Mouse (Mus musculus) thymus, adult 2 months (tissue): ENCODE results near the gene Mthfd1l. TPM values are rescaled to one million over a fixed set of nuclear protein-coding genes. Genes with fewer than 3 reads are reported as not detected.

ENCODE experiments used
- DNase-seq: peaks from one replicate; pipeline ENCODE4 v3.0.0; 2021
- H3K27ac ChIP-seq: fragments of 200-500 bp; 2 replicates; pipeline ENCODE4 v1.5.1; 2012; ENCODE audit warnings: low read length, control low read depth; ENCODE audit not compliant: control insufficient read depth, insufficient read depth
- H3K27me3 ChIP-seq: fragments of 200-500 bp; 2 replicates; pipeline ENCODE4 v1.6.1; 2012; ENCODE audit warnings: mild to moderate bottlenecking, low read length, moderate library complexity, mixed read lengths; ENCODE audit not compliant: control insufficient read depth, insufficient read depth
- H3K36me3 ChIP-seq: fragments of 200-500 bp; 2 replicates; pipeline ENCODE4 v1.6.1; 2012; ENCODE audit warnings: mild to moderate bottlenecking, low read length, moderate library complexity; ENCODE audit not compliant: control insufficient read depth, insufficient read depth
- H3K4me1 ChIP-seq: fragments of 200-500 bp; replicated peaks from 2 replicates; pipeline ENCODE4 v1.6.1; 2012; ENCODE audit warnings: low read length; ENCODE audit not compliant: control insufficient read depth, insufficient read depth
- H3K4me3 ChIP-seq: fragments of 200-500 bp; 2 replicates; pipeline ENCODE4 v1.5.1; 2012; ENCODE audit warnings: mild to moderate bottlenecking, low read length, control low read depth, moderate library complexity; ENCODE audit not compliant: control insufficient read depth, insufficient read depth
- CTCF ChIP-seq: fragments of 200-500 bp; IDR thresholded peaks from 2 replicates; pipeline ENCODE4 v1.5.1; 2012; ENCODE audit warnings: mild to moderate bottlenecking, control low read depth, low read length, moderate library complexity, borderline replicate concordance; ENCODE audit not compliant: control insufficient read depth, poor library complexity, insufficient read depth; ENCODE audit errors: extremely low read depth
- POLR2A ChIP-seq: fragments of 200-500 bp; IDR thresholded peaks from 2 replicates; pipeline ENCODE4 v1.6.1; 2012; ENCODE audit warnings: mild to moderate bottlenecking, low read length, control low read depth, moderate library complexity; ENCODE audit not compliant: control insufficient read depth, poor library complexity, insufficient read depth; ENCODE audit errors: extremely low read depth
- WGBS: fragments of 180-500 bp; shearing (Covaris S2); methylation state at CpG from one replicate; pipeline ENCODE4 v1.1.7; 2018; 5-methylcytosine and 5-hydroxymethylcytosine counted together
- polyA plus RNA-seq: library from polyadenylated mRNA; depleted of rRNA; stranded (reverse); fragments of >200 nt; gene quantifications from 2 replicates; pipeline ENCODE4 v1.2.3, GENCODE M21; 2012

Gene Mthfd1l
- polyA plus RNA-seq, 1 experiment: 8.7 TPM

GRCm38 (mm10) chr10:4128915-4129314 is 156.0 kb downstream of the Mthfd1l start:
- H3K4me3 ChIP-seq: no peak overlapping the region
- no peaks in the 10 kb centered on the region for H3K36me3 ChIP-seq
- no peaks in the 10 kb centered on the region for H3K27me3 ChIP-seq
- H3K27ac ChIP-seq: no peak overlapping the region
- H3K4me1 ChIP-seq: peaks cover 24% of the 10 kb centered on the region
- 69% methylated on average over 4 of the region's 4 CpGs for WGBS
- no peak for TF ChIP-seq POLR2A
- TF ChIP-seq CTCF: no peak
- DNase-seq: no peak

- WGBS: 92% methylated on average over 8 of the region's 8 CpGs
- Histone ChIP-seq H3K36me3 (no peaks in the 10 kb centered on the region), H3K27me3 (no peaks in the 10 kb centered on the region), H3K27ac (no peak overlapping the region), H3K4me3 (no peak overlapping the region), H3K4me1 (peaks cover 20% of the 10 kb centered on the region)
- no peak for DNase-seq
- TF ChIP-seq CTCF (no peak), POLR2A (no peak)
These were observed 156.5 kb downstream of the Mthfd1l start for GRCm38 (mm10) chr10:4129461-4129860.

DNA sequence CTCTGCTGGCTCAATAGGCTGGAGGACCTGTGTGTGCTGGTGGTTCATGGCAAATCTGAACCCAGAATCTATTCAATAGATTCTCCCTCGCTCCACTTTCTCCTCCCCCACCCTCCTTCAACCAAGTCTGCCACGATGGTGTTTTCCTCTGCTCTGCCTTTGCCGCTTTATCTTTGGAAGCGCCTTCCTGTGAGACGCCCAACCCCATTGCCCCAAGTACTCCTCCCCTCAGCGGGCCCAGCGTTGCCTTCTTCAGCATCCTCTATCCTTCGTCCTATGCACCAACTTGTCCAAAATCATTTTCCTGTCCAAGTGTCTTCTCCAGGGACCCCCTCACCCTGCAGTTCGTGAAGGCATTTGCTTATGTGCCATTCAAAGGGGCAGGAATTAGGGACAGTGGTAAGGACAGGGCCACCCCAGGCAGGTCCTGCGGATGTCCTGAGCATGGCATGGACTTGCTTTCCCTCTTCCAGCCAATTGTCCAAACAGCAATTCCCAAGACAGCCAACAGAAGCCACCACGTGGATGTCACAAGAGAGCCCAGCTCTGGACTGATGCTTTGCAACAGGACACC is 157.2 kb downstream of the Mthfd1l start:
- no peak for TF ChIP-seq POLR2A
- no peak for TF ChIP-seq CTCF
- H3K36me3 ChIP-seq: no peaks in the 10 kb centered on the region
- WGBS: 89% methylated on average over 11 of the region's 11 CpGs

GRCm38 (mm10) chr10:4132735-4133134 is 159.8 kb downstream of the Mthfd1l start:
- 94% methylated on average over 7 of the region's 7 CpGs for WGBS
- H3K27ac ChIP-seq: no peak overlapping the region
- H3K4me3 ChIP-seq: no peak overlapping the region

More for the DNA sequence above, 157.2 kb downstream of the Mthfd1l start:
- Histone ChIP-seq H3K27me3 (no peaks in the 10 kb centered on the region), H3K4me1 (peaks cover 18% of the 10 kb centered on the region), H3K27ac (no peak overlapping the region), H3K4me3 (no peak overlapping the region)
- no peak for DNase-seq

GRCm38 (mm10) chr10:4135100-4135764 is 162.3 kb downstream of the Mthfd1l start:
- TF ChIP-seq CTCF (no peak), POLR2A (no peak)
- H3K4me3 ChIP-seq: no peak overlapping the region
- H3K4me1 ChIP-seq: no peaks in the 10 kb centered on the region
- no peak for DNase-seq
- no peaks in the 10 kb centered on the region for H3K27me3 ChIP-seq
- H3K36me3 ChIP-seq: no peaks in the 10 kb centered on the region
- no peak overlapping the region for H3K27ac ChIP-seq
- 93% methylated on average over 5 of the region's 5 CpGs for WGBS

More at GRCm38 (mm10) chr10:4132735-4133134, 159.8 kb downstream of the Mthfd1l start:
- no peak for TF ChIP-seq CTCF
- no peak for TF ChIP-seq POLR2A
- H3K4me1 ChIP-seq: peaks cover 8% of the 10 kb centered on the region
- H3K27me3 ChIP-seq: no peaks in the 10 kb centered on the region
- no peak for DNase-seq
- H3K36me3 ChIP-seq: no peaks in the 10 kb centered on the region

- Histone ChIP-seq H3K36me3 (no peaks in the 10 kb centered on the region), H3K27me3 (no peaks in the 10 kb centered on the region), H3K4me1 (no peaks in the 10 kb centered on the region), H3K27ac (no peak overlapping the region), H3K4me3 (no peak overlapping the region)
- 96% methylated on average over 3 of the region's 3 CpGs for WGBS
- no peak for DNase-seq
- no peak for TF ChIP-seq POLR2A
- TF ChIP-seq CTCF: no peak
These were observed 166.6 kb downstream of the Mthfd1l start for GRCm38 (mm10) chr10:4139531-4139930.
